Mouse (Mus musculus): ENCODE data around the gene Rilp. TPM values are rescaled to one million over a fixed set of nuclear protein-coding genes. Genes with fewer than 3 reads are reported as not detected.
"Not testable (repeated sequence)": the region's sequence is repeated elsewhere in the genome, so short reads cannot be mapped to it uniquely, and the experiment has no call there.

The Rilp gene
- polyA plus RNA-seq, 1 experiment from 2014 or later, result 1.0 TPM

- Histone ChIP-seq H3K27me3 (replicated peaks) (no peaks in the 10 kb centered on the region), H3K4me3 (replicated peaks) (no peak overlapping the region), H3K36me3 (no peaks in the 10 kb centered on the region), H3K27ac (0 out of 2 replicates have a peak overlapping the region, but pooled peaks have one; percentile 58), H3K9me3 (no peaks in the 10 kb centered on the region), H3K9ac (no peak overlapping the region), H3K4me1 (peaks cover 40% of the 10 kb centered on the region), H3K4me2 (no peak overlapping the region)
- ATAC-seq (ENCODE audit: insufficient read depth, low FRiP score, low read depth), result no peak
- WGBS, result 50% methylated on average over 7 of the region's 7 CpGs
Measured at GRCm38 (mm10) chr11:75552906-75553482, 43.1 kb downstream of the Rilp start.

GRCm38 (mm10) chr11:75556006-75556405 is 46.1 kb downstream of the Rilp start:
- not testable (repeated sequence) for ATAC-seq (ENCODE audit: insufficient read depth, low FRiP score, low read depth); H3K9ac ChIP-seq; H3K36me3 ChIP-seq; H3K27me3 ChIP-seq (replicated peaks); H3K4me2 ChIP-seq; H3K9me3 ChIP-seq; H3K4me3 ChIP-seq (replicated peaks); H3K27ac ChIP-seq
- peaks cover 22% of the 10 kb centered on the region for H3K4me1 ChIP-seq
- 86% methylated on average over 6 of the region's 6 CpGs for WGBS

GRCm38 (mm10) chr11:75557142-75557541 is 47.2 kb downstream of the Rilp start:
- H3K27me3 ChIP-seq (replicated peaks), result no peaks in the 10 kb centered on the region
- H3K9ac ChIP-seq, result no peak overlapping the region
- H3K4me1 ChIP-seq, result peaks cover 10% of the 10 kb centered on the region
- no peak overlapping the region for H3K4me2 ChIP-seq
- no peak overlapping the region for H3K4me3 ChIP-seq (replicated peaks)
- 85% methylated on average over 6 of the region's 6 CpGs for WGBS
- H3K36me3 ChIP-seq, result no peaks in the 10 kb centered on the region
- H3K27ac ChIP-seq, result no peak overlapping the region
- ATAC-seq (ENCODE audit: insufficient read depth, low FRiP score, low read depth), result no peak
- no peaks in the 10 kb centered on the region for H3K9me3 ChIP-seq

- Histone ChIP-seq H3K4me2 (no peak overlapping the region), H3K4me3 (replicated peaks) (no peak overlapping the region), H3K27ac (no peak overlapping the region), H3K9ac (no peak overlapping the region), H3K27me3 (replicated peaks) (no peaks in the 10 kb centered on the region), H3K36me3 (no peaks in the 10 kb centered on the region), H3K9me3 (no peaks in the 10 kb centered on the region), H3K4me1 (0 out of 2 replicates have a peak, but pooled peaks cover under 1% of the 10 kb centered on the region)
- no peak for ATAC-seq (ENCODE audit: insufficient read depth, low FRiP score, low read depth)
- WGBS, result 81% methylated on average over 1 of the region's 1 CpGs
Measured at GRCm38 (mm10) chr11:75558101-75558500, 48.2 kb downstream of the Rilp start.

DNA sequence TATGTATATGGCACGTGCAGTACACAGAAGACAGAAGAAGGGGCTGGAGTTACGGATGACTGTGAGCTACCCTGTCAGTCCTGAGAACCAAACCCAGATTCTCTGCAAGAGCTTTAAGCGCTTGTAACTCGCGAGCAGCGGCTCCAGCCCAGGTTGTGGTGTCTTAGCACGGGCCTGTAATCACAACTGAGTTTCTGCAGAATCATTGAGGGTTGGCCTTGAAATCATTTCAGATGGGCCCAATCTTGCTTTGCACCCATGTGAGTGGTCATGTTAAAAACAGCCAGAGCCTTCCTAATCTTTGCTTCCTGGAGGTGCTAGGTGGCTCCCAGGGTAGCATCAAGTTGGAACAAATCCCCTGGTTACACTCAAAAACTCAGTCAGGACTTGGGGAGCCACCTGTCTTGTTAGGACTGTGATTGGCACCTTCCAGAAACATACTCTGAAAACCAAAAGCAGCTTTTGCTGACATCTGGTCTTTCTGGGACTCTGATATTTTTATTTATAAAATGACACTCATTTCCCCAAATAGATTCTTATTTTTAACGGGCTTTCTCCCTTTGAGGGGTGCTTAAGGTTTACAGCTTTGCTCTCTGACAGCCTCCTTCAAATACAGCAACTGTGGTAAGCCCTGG is 50.1 kb downstream of the Rilp start:
- Histone ChIP-seq H3K4me3 (replicated peaks) (no peak overlapping the region), H3K27ac (no peak overlapping the region), H3K27me3 (replicated peaks) (no peaks in the 10 kb centered on the region), H3K4me1 (peaks cover 7% of the 10 kb centered on the region; the same call in 1 of the 2 replicates), H3K9ac (no peak overlapping the region), H3K4me2 (no peak overlapping the region), H3K9me3 (no peaks in the 10 kb centered on the region), H3K36me3 (no peaks in the 10 kb centered on the region)
- WGBS, result 85% methylated on average over 8 of the region's 8 CpGs
- no peak for ATAC-seq (ENCODE audit: insufficient read depth, low FRiP score, low read depth)

- 69% methylated on average over 14 of the region's 14 CpGs for WGBS
- Histone ChIP-seq H3K27me3 (replicated peaks) (no peaks in the 10 kb centered on the region), H3K36me3 (no peaks in the 10 kb centered on the region), H3K4me1 (peaks cover 7% of the 10 kb centered on the region; the same call in 1 of the 2 replicates), H3K9me3 (no peaks in the 10 kb centered on the region), H3K27ac (no peak overlapping the region), H3K4me2 (no peak overlapping the region), H3K4me3 (replicated peaks) (no peak overlapping the region), H3K9ac (no peak overlapping the region)
- no peak for ATAC-seq (ENCODE audit: insufficient read depth, low FRiP score, low read depth)
Measured at GRCm38 (mm10) chr11:75560530-75561409, 50.9 kb downstream of the Rilp start.

DNA sequence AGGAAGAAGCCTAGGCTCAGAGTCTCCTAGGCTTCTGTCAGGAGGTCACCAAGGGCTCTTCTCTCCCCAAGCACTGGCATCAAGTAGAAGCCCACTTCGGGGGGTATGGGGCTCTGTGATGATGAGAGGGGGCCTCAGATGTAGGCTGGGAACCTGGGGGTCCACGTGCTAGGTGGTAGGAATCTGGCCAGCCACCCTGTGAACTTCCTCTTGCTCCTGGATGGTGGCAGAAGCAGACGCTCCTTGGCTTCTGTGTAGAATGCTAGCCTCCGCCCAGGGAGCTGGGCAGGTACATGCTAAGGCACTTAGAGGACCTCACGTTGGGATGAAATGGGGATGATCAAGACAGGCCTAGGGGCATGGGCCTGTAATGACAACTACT is 51.5 kb downstream of the Rilp start:
- peaks cover 7% of the 10 kb centered on the region; the same call in 1 of the 2 replicates for H3K4me1 ChIP-seq
- no peaks in the 10 kb centered on the region for H3K36me3 ChIP-seq
- H3K4me2 ChIP-seq, result no peak overlapping the region
- H3K27ac ChIP-seq, result no peak overlapping the region
- H3K4me3 ChIP-seq (replicated peaks), result no peak overlapping the region
- no peak for ATAC-seq (ENCODE audit: insufficient read depth, low FRiP score, low read depth)
- no peaks in the 10 kb centered on the region for H3K27me3 ChIP-seq (replicated peaks)
- H3K9me3 ChIP-seq, result no peaks in the 10 kb centered on the region
- WGBS, result 79% methylated on average over 5 of the region's 5 CpGs
- no peak overlapping the region for H3K9ac ChIP-seq

MicroRNAs within 50 kb of the gene (microRNA counts, 519-probe panel; counts per million panel counts)
- 3,419 counts per million, percentile 86 among the panel's probes with 10 or more counts for microRNA mmu-miR-22

Small RNA genes lying within 50 kb of the gene (microRNA-seq; reads per million reads assigned to microRNA genes)
- 2,568 reads per million, percentile 84 among the genes with 10 or more reads in this experiment for gene Mir22
- not detected for gene Mir3971

Other genes with a start within 250 kb of the Rilp start
- gene Rpa1, start 161.8 kb upstream of the Rilp start, polyA plus RNA-seq (2015; fragmentation: Nextera tagmentation; extraction: Ambion mirVana), result 98.5 and 101 TPM in 2 replicates
- 10.9 and 11.4 TPM in 2 replicates for gene Smyd4, start 161.7 kb upstream of the Rilp start, polyA plus RNA-seq (2015; fragmentation: Nextera tagmentation; extraction: Ambion mirVana)
- gene Serpinf1, start 87.4 kb upstream of the Rilp start, polyA plus RNA-seq (2015; fragmentation: Nextera tagmentation; extraction: Ambion mirVana), result 49.5 and 62.5 TPM in 2 replicates
- gene Serpinf2, start 70.5 kb upstream of the Rilp start, polyA plus RNA-seq (2015; fragmentation: Nextera tagmentation; extraction: Ambion mirVana), result 50.0 and 64.1 TPM in 2 replicates
- 6.0 and 6.4 TPM in 2 replicates for gene Wdr81, start 55.4 kb upstream of the Rilp start, polyA plus RNA-seq (2015; fragmentation: Nextera tagmentation; extraction: Ambion mirVana)
- 19.7 and 22.3 TPM in 2 replicates for gene Tlcd2, start 48.4 kb upstream of the Rilp start, polyA plus RNA-seq (2015; fragmentation: Nextera tagmentation; extraction: Ambion mirVana)
- 49.9 and 58.6 TPM in 2 replicates for gene Prpf8, start 23.3 kb upstream of the Rilp start, polyA plus RNA-seq (2015; fragmentation: Nextera tagmentation; extraction: Ambion mirVana)
- gene Scarf1, start 3.4 kb downstream of the Rilp start, polyA plus RNA-seq (2015; fragmentation: Nextera tagmentation; extraction: Ambion mirVana), result 6.3 and 7.1 TPM in 2 replicates
- gene Slc43a2, start 21.6 kb downstream of the Rilp start, polyA plus RNA-seq (2015; fragmentation: Nextera tagmentation; extraction: Ambion mirVana), result 4.9 and 6.3 TPM in 2 replicates
- gene Pitpna, start 78.0 kb downstream of the Rilp start, polyA plus RNA-seq (2015; fragmentation: Nextera tagmentation; extraction: Ambion mirVana), result 82.4 and 83.4 TPM in 2 replicates
- gene Inpp5k, start 120.9 kb downstream of the Rilp start, polyA plus RNA-seq (2015; fragmentation: Nextera tagmentation; extraction: Ambion mirVana), result 18.9 and 20.2 TPM in 2 replicates
- 55.5 and 56.4 TPM in 2 replicates for gene Myo1c, start 140.4 kb downstream of the Rilp start, polyA plus RNA-seq (2015; fragmentation: Nextera tagmentation; extraction: Ambion mirVana)
- gene Crk, start 169.2 kb downstream of the Rilp start, polyA plus RNA-seq (2015; fragmentation: Nextera tagmentation; extraction: Ambion mirVana), result 108 and 116 TPM in 2 replicates
- 701 and 790 TPM in 2 replicates for gene Ywhae, start 222.8 kb downstream of the Rilp start, polyA plus RNA-seq (2015; fragmentation: Nextera tagmentation; extraction: Ambion mirVana)